Mouse (Mus musculus): ENCODE results near the gene Pde3a. TPM values are rescaled to one million over a fixed set of nuclear protein-coding genes. Genes with fewer than 3 reads are reported as not detected.

Pde3a gene
- polyA plus RNA-seq, 1 experiment from 2014 or later: 2.3 TPM

DNA sequence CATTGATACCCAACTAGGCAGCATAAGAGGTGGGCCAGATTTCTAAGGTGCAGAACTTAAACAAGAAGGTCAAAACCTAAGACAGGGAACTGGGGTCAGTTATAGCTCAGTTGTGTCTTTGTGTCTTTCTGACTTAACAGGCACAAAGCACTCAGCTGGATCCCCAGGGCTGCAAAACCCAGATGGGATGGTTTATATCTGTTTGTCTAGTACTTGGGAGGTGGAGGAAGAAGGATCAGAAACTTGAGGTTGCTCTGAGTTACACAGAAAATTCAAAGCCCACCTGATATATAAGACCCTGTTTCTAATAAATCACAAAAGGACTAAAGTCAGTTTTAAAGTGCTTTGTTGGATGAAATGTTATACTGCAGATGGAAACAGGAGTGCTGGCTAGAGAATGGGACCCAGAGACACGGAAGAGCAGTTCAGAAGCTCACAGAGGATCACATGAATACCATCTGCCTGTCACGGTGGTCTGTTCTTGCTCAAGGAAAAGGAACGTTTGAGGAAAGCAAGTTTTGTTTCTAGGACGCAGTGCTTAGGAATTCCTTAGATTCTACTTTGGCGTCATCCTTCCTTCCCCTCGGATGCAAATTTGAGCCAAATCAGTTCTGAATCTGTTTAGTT is 16.2 kb upstream of the Pde3a start:
- no peaks in the 10 kb centered on the region for H3K36me3 ChIP-seq (ENCODE audit: control insufficient read depth, insufficient read depth, low read length)
- H3K27me3 ChIP-seq (ENCODE audit: control insufficient read depth, insufficient read depth, low read depth, low read length): no peaks in the 10 kb centered on the region
- no peak overlapping the region for H3K9ac ChIP-seq (ENCODE audit: low read depth, low read length)
- no peak for ATAC-seq
- 51% methylated on average over 6 of the region's 6 CpGs for WGBS
- H3K4me1 ChIP-seq (ENCODE audit: control insufficient read depth, insufficient read depth, low read length): no peaks in the 10 kb centered on the region
- H3K4me3 ChIP-seq (ENCODE audit: low read depth, low read length): no peak overlapping the region
- no peak overlapping the region for H3K4me2 ChIP-seq (ENCODE audit: low read length)
- H3K27ac ChIP-seq (ENCODE audit: low read length): no peak overlapping the region
- no peaks in the 10 kb centered on the region for H3K9me3 ChIP-seq (replicated peaks; ENCODE audit: control insufficient read depth, low read length, poor library complexity, severe bottlenecking)

DNA sequence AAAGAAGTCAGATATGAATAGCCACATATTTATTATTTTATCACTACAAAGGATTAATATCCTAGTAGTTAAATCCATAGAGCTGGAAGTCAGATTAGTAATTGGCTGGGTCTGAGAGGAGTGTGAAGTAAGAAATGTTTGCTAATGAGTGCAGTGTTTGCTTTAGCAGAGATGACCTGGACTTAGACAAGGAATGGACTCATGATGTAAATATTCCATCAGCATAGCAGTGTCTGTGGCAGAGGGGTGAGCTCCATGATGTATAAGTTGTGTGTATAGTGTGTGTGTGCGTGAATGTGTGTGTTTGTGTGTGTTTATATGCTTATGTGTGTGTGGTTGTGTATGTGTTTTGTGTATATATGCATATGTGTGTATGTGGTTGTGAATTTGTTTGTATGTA is 7.3 kb upstream of the Pde3a start:
- Histone ChIP-seq H3K27ac (ENCODE audit: low read length) (no peak overlapping the region), H3K36me3 (ENCODE audit: control insufficient read depth, insufficient read depth, low read length) (no peaks in the 10 kb centered on the region), H3K9ac (ENCODE audit: low read depth, low read length) (no peak overlapping the region), H3K27me3 (ENCODE audit: control insufficient read depth, insufficient read depth, low read depth, low read length) (no peaks in the 10 kb centered on the region), H3K4me3 (ENCODE audit: low read depth, low read length) (no peak overlapping the region), H3K4me2 (ENCODE audit: low read length) (no peak overlapping the region), H3K9me3 (replicated peaks; ENCODE audit: control insufficient read depth, low read length, poor library complexity, severe bottlenecking) (no peaks in the 10 kb centered on the region), H3K4me1 (ENCODE audit: control insufficient read depth, insufficient read depth, low read length) (no peaks in the 10 kb centered on the region)
- no peak for ATAC-seq
- 87% methylated on average over 1 of the region's 1 CpGs for WGBS

DNA sequence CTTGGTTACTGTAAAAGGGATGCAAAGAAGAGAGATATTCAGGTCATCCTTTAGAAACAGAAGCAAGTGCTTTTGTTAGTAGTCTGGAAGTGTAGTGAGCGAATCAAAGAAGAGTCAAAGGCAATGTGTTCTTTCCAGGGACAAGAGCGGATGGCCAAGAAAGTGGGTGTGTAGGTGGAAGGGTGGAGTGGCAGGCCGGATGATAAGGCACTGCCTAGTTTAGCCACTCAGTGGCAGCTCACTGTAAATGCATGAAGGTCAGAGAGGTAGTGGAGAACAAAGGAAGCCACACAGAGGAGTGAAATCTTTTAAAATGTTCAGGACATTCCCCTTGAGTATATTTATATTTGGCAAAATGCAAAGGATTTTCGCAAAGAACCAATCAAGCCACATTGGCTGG is 4.0 kb upstream of the Pde3a start:
- H3K27ac ChIP-seq (ENCODE audit: low read length): no peak overlapping the region
- no peaks in the 10 kb centered on the region for H3K36me3 ChIP-seq (ENCODE audit: control insufficient read depth, insufficient read depth, low read length)
- no peak overlapping the region for H3K9ac ChIP-seq (ENCODE audit: low read depth, low read length)
- H3K4me3 ChIP-seq (ENCODE audit: low read depth, low read length): no peak overlapping the region
- ATAC-seq: no peak
- no peaks in the 10 kb centered on the region; the same call in 1 of the 2 replicates for H3K27me3 ChIP-seq (ENCODE audit: control insufficient read depth, insufficient read depth, low read depth, low read length)
- 89% methylated on average over 4 of the region's 4 CpGs for WGBS
- H3K4me2 ChIP-seq (ENCODE audit: low read length): no peak overlapping the region
- H3K4me1 ChIP-seq (ENCODE audit: control insufficient read depth, insufficient read depth, low read length): no peaks in the 10 kb centered on the region; the same call in 1 of the 2 replicates
- no peaks in the 10 kb centered on the region for H3K9me3 ChIP-seq (replicated peaks; ENCODE audit: control insufficient read depth, low read length, poor library complexity, severe bottlenecking)

DNA sequence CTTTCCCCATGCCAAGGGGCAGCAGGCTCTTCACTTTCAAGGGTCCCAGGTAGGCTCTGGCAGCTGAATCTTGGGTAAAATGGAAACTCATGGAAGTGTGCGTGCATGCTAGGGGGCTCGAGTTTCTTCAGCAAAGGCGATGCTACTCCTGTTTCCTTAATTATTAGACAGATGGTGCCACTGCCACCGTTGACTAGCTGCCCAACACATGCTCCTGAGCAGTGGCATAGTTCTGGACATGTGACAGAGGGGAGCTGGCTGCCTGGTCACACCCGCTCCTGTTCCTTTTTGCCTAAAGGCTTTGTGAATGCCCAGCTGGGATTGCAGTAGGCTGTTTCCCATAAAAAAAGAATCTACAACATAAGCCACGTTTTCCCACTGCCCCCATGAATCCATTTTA is 2.7 kb upstream of the Pde3a start:
- Histone ChIP-seq H3K27ac (ENCODE audit: low read length) (no peak overlapping the region), H3K4me3 (ENCODE audit: low read depth, low read length) (no peak overlapping the region), H3K4me2 (ENCODE audit: low read length) (no peak overlapping the region), H3K9me3 (replicated peaks; ENCODE audit: control insufficient read depth, low read length, poor library complexity, severe bottlenecking) (no peaks in the 10 kb centered on the region), H3K4me1 (ENCODE audit: control insufficient read depth, insufficient read depth, low read length) (peaks cover 3% of the 10 kb centered on the region; the same call in 1 of the 2 replicates), H3K27me3 (ENCODE audit: control insufficient read depth, insufficient read depth, low read depth, low read length) (no peaks in the 10 kb centered on the region; the same call in none of the 2 replicates), H3K36me3 (ENCODE audit: control insufficient read depth, insufficient read depth, low read length) (no peaks in the 10 kb centered on the region), H3K9ac (ENCODE audit: low read depth, low read length) (no peak overlapping the region)
- no peak for ATAC-seq
- WGBS: 73% methylated on average over 6 of the region's 6 CpGs

DNA sequence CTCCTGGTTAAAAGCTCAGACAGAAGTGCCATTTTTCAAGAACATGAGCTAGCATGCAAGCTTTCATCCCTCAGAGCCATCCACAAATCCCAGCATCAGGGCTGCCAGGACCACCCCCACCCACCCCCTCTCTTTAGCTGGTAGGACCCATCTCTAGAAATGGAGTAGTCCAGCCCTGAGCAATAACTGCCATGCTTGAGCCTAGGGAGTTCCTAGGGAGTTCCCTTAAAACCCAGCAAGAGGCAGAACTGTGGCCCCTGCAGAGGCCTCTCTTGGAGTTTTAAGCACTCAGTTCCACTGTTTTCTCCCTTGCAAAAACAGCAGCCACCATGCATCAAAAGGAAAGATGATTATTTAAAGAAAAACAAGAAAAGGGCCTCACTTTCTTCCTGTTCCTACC is 988 bp upstream of the Pde3a start:
- Histone ChIP-seq H3K27ac (ENCODE audit: low read length) (no peak overlapping the region), H3K9ac (ENCODE audit: low read depth, low read length) (no peak overlapping the region), H3K27me3 (ENCODE audit: control insufficient read depth, insufficient read depth, low read depth, low read length) (no peaks in the 10 kb centered on the region; the same call in none of the 2 replicates), H3K4me1 (ENCODE audit: control insufficient read depth, insufficient read depth, low read length) (peaks cover 3% of the 10 kb centered on the region; the same call in 1 of the 2 replicates), H3K36me3 (ENCODE audit: control insufficient read depth, insufficient read depth, low read length) (no peaks in the 10 kb centered on the region), H3K4me2 (ENCODE audit: low read length) (peak overlapping the region; percentile 95), H3K9me3 (replicated peaks; ENCODE audit: control insufficient read depth, low read length, poor library complexity, severe bottlenecking) (no peaks in the 10 kb centered on the region), H3K4me3 (ENCODE audit: low read depth, low read length) (peak overlapping the region; percentile 76)
- ATAC-seq: no peak

DNA sequence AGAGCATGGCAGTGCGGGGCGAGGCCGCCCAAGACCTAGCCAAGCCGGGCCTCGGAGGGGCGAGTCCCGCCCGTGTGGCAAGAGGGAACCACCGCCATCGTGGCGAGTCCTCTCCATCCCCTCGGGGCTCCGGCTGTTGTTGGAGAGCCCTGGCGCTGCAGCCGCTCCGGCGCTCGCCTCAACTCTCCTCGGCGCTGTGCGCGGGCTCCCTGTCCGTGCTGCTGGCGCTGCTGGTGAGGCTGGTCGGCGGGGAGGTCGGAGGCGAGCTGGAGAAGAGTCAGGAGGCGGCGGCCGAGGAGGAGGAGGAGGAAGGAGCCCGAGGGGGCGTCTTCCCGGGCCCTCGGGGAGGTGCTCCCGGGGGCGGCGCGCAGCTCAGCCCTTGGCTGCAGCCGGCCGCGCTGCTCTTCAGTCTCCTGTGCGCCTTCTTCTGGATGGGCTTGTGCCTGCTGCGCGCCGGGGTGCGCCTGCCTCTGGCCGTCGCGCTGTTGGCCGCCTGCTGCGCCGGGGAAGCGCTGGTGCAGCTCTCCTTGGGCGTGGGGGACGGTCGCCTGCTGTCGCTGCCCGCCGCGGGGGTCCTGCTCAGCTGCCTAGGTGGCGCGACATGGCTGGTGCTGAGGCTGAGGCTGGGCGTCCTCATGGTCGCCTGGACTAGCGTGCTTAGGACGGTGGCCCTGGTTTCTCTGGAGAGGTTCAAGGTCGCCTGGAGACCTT is 671 bp downstream of the Pde3a start:
- under 1% methylated on average over 61 of the region's 68 CpGs for WGBS
- H3K27ac ChIP-seq (ENCODE audit: low read length): peak overlapping the region; percentile 55

DNA sequence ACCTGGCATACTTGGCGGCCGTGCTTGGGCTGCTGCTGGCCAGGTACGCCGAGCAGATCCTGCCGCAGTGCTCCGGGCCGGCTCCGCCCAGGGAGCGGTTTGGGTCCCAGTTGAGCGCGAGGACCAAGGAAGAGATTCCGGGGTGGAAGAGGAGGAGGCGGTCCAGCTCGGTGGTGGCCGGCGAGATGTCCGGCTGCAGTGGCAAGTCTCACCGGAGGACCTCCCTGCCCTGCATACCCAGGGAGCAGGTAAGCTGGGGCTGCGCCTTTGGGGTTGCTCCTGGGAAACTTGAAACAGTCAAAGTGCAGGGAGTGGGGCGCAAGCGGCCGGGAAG is 1.2 kb downstream of the Pde3a start:
- H3K9ac ChIP-seq (ENCODE audit: low read depth, low read length): peak overlapping the region; percentile 78
- WGBS: 1% methylated on average over 22 of the region's 22 CpGs
- no peak; the same call in 1 of the 2 replicates for ATAC-seq

More for the DNA sequence above, 671 bp downstream of the Pde3a start:
- peak overlapping the region; percentile 76 for H3K4me3 ChIP-seq (ENCODE audit: low read depth, low read length)
- H3K9ac ChIP-seq (ENCODE audit: low read depth, low read length): peak overlapping the region; percentile 78
- H3K4me1 ChIP-seq (ENCODE audit: control insufficient read depth, insufficient read depth, low read length): peaks cover 3% of the 10 kb centered on the region; the same call in 1 of the 2 replicates
- no peaks in the 10 kb centered on the region for H3K9me3 ChIP-seq (replicated peaks; ENCODE audit: control insufficient read depth, low read length, poor library complexity, severe bottlenecking)
- H3K36me3 ChIP-seq (ENCODE audit: control insufficient read depth, insufficient read depth, low read length): no peaks in the 10 kb centered on the region
- peak; percentile 90 for ATAC-seq
- H3K27me3 ChIP-seq (ENCODE audit: control insufficient read depth, insufficient read depth, low read depth, low read length): no peaks in the 10 kb centered on the region; the same call in none of the 2 replicates
- H3K4me2 ChIP-seq (ENCODE audit: low read length): peak overlapping the region; percentile 95

DNA sequence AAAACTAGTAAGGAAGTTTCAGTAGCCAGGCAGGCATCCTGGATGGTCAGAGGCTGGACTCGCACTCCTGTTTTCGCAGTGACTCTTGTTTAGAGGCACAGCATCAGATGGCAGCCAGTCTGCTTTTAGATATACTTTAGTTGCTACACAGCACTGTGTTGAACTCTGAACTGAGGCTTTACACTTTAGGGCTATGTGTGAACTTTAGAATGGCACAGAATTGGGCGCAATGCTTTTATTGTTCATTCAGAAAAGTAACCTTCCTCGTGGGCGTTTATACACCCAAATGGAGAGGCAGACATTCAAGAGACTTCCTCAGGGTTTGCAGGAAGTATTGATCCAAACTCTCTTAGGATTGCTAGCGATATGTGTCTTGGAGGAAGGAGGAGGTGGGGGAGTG is 1.9 kb downstream of the Pde3a start:
- H3K27me3 ChIP-seq (ENCODE audit: control insufficient read depth, insufficient read depth, low read depth, low read length): no peaks in the 10 kb centered on the region; the same call in none of the 2 replicates
- peaks cover 3% of the 10 kb centered on the region; the same call in 1 of the 2 replicates for H3K4me1 ChIP-seq (ENCODE audit: control insufficient read depth, insufficient read depth, low read length)
- WGBS: 56% methylated on average over 6 of the region's 6 CpGs
- H3K9me3 ChIP-seq (replicated peaks; ENCODE audit: control insufficient read depth, low read length, poor library complexity, severe bottlenecking): no peaks in the 10 kb centered on the region
- peak overlapping the region; percentile 76 for H3K4me3 ChIP-seq (ENCODE audit: low read depth, low read length)
- no peak overlapping the region for H3K27ac ChIP-seq (ENCODE audit: low read length)
- no peak for ATAC-seq
- no peaks in the 10 kb centered on the region for H3K36me3 ChIP-seq (ENCODE audit: control insufficient read depth, insufficient read depth, low read length)
- H3K4me2 ChIP-seq (ENCODE audit: low read length): peak overlapping the region; percentile 95
- H3K9ac ChIP-seq (ENCODE audit: low read depth, low read length): no peak overlapping the region

More for the DNA sequence above, 1.2 kb downstream of the Pde3a start:
- H3K4me1 ChIP-seq (ENCODE audit: control insufficient read depth, insufficient read depth, low read length): peaks cover 3% of the 10 kb centered on the region; the same call in 1 of the 2 replicates
- peak overlapping the region; percentile 55; the same call in 1 of the 2 replicates for H3K27ac ChIP-seq (ENCODE audit: low read length)
- H3K9me3 ChIP-seq (replicated peaks; ENCODE audit: control insufficient read depth, low read length, poor library complexity, severe bottlenecking): no peaks in the 10 kb centered on the region
- peak overlapping the region; percentile 76 for H3K4me3 ChIP-seq (ENCODE audit: low read depth, low read length)
- no peaks in the 10 kb centered on the region; the same call in none of the 2 replicates for H3K27me3 ChIP-seq (ENCODE audit: control insufficient read depth, insufficient read depth, low read depth, low read length)
- no peaks in the 10 kb centered on the region for H3K36me3 ChIP-seq (ENCODE audit: control insufficient read depth, insufficient read depth, low read length)
- H3K4me2 ChIP-seq (ENCODE audit: low read length): peak overlapping the region; percentile 95

DNA sequence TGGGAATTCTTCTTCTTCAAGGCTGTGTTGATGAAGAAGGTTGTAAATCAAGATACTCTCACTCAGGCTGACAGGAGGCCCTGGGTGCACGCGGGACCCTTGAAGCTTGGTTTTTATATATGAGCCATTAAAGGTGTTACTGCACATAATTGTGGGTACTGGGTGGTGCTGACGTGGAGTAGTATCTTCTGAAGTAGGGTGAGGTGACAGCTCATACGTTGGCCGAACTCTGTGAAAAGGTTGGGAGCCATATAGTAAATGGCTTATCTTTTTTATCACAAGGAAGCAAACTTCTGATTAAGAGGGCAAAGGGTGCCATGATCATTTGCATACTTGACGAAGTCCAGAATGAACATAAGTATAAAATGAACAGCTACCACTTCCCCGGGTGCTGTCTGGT is 3.5 kb downstream of the Pde3a start:
- no peak for ATAC-seq
- H3K4me3 ChIP-seq (ENCODE audit: low read depth, low read length): no peak overlapping the region
- peak overlapping the region; percentile 5; the same call in 1 of the 2 replicates for H3K4me2 ChIP-seq (ENCODE audit: low read length)
- no peaks in the 10 kb centered on the region for H3K9me3 ChIP-seq (replicated peaks; ENCODE audit: control insufficient read depth, low read length, poor library complexity, severe bottlenecking)
- no peaks in the 10 kb centered on the region; the same call in none of the 2 replicates for H3K27me3 ChIP-seq (ENCODE audit: control insufficient read depth, insufficient read depth, low read depth, low read length)
- 93% methylated on average over 7 of the region's 7 CpGs for WGBS
- H3K9ac ChIP-seq (ENCODE audit: low read depth, low read length): no peak overlapping the region
- no peaks in the 10 kb centered on the region for H3K36me3 ChIP-seq (ENCODE audit: control insufficient read depth, insufficient read depth, low read length)
- peaks cover 3% of the 10 kb centered on the region; the same call in 1 of the 2 replicates for H3K4me1 ChIP-seq (ENCODE audit: control insufficient read depth, insufficient read depth, low read length)
- no peak overlapping the region for H3K27ac ChIP-seq (ENCODE audit: low read length)
